Mouse (Mus musculus) frontal cortex, adult (tissue): Measurements from ENCODE around the gene Zfp382.
"Not testable (repeated sequence)": the region's sequence is repeated elsewhere in the genome, so short reads cannot be mapped to it uniquely, and the experiment has no call there.

Source experiments
- ATAC-seq: cut with Nextera tagmentation; 2 replicates; pipeline ENCODE4 v1.9.2; 2017; ENCODE audit warnings: mild to moderate bottlenecking, moderate library complexity, mixed read lengths; ENCODE audit not compliant: low TSS enrichment

Gene Zfp382

GRCm38 (mm10) chr7:30147011-30147410 lies 25.3 kb downstream of the Zfp382 start:
- ATAC-seq, result no peak

GRCm38 (mm10) chr7:30154040-30154439 lies 32.3 kb downstream of the Zfp382 start:
- no peak for ATAC-seq

- ATAC-seq, result no peak
Observed at GRCm38 (mm10) chr7:30155507-30155906, 33.8 kb downstream of the Zfp382 start.

DNA sequence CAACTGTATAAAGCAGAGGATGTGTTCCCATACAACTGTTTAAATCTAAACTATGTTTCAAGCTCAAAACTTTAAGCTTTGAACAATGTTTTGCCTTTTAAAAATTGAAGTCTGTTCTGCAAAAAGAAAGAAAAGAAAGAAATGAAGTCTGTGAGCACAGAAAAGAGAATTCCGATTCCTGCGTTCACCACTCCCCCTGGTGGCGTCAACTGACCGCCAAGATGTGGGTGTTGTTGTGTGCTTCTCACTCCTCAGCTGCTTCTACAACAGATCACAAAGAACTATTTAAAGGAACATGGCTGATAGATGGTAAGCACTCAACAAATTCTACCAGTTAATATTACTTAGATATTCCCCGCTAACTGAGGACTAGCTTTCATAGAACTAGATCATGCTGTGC lies 41.4 kb downstream of the Zfp382 start:
- no peak for ATAC-seq

GRCm38 (mm10) chr7:30164745-30165144 lies 43.0 kb downstream of the Zfp382 start:
- no peak for ATAC-seq

DNA sequence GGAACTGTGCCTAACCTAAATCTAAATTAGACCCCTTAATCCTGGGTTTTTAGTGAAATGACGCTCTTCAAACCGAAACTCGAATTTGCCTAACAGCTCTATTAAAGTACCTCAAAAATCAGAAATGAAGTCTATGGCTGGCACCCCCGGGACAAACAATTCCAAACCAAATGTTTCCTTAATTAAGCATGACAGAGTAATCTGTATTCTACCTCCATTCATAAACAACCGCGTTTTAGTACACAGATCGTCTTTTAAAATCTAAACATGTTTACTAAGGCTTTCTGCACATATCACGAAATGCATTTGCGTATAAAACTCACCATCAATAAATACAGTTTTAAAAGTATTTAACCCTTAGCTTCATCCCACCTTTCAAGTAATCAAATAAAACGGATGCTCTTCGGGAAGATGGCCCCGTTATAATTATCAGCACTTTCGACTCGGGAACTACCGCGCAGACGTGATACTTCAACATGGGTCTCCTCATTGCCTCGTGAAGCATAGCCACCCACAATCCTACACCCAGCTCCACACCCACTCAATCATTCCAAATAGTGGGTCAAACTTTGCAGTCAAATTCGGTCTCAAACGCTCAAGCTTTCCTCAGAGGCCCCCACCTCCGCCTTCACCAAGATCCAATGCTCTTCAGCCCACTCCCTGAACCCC lies 47.3 kb downstream of the Zfp382 start:
- 0 out of 2 replicates have a peak, but pooled peaks have one; percentile 8 for ATAC-seq

DNA sequence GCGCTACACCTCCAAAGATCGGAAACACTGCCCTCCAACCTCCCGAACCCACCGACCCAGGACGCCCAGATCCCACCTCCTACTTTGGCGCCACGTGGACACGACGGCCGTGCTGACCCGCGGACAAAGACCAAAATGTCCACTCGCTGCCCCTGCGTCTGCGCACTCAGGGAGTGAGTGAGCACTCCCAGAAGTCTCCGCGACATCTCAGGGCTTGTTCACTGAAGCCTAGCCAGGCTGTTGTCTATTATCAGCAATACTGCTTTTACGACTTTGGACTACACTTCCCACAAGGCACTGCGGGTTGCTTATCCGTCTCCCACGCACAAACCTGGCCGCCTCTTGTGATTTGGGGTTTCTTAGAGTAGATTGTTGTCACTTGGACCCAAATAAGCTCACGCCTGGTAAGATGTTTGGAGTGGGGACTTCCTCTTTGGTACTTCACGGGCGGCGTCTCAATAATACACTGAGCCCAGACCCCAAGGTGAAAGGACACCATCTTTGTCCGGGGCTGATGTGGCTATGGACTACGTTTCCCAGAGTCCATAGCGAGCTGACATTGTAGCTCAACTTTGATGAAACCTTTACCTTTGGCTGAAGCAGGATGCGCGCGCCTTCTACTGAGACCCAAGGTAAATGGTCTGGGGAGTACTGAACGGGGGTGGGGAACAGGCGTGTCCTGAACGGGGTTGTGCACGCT lies 48.0 kb downstream of the Zfp382 start, which contains the start of gene Zfp146:
Gene Zfp146 (minus strand): TSS at position 168 of the 700 bp plus-strand sequence.
- ATAC-seq, result peak; percentile 98

GRCm38 (mm10) chr7:30170283-30170951 lies 48.7 kb downstream of the Zfp382 start:
- peak; percentile 3; the same call in 1 of the 2 replicates for ATAC-seq

- no peak for ATAC-seq
Observed at GRCm38 (mm10) chr7:30176474-30176873, 54.7 kb downstream of the Zfp382 start.

DNA sequence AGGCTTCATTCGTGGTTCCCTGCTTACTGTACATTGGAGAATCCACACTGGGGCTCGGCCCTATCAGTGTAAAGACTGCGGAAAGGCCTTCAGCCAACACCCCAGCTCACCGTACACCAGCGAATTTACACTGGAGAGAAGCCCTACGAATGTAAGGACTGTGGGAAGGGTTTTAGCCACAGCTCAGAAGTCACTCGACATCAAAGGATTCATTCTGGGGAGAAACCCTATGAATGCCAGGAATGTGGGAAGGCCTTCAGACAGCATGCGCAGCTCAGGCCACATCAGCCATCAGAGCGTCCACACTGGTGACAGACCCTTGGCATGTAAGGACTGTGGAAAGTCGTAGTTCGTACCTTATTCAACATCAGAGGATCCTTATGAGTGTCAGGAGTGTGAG lies 56.5 kb downstream of the Zfp382 start:
- ATAC-seq, result no peak

DNA sequence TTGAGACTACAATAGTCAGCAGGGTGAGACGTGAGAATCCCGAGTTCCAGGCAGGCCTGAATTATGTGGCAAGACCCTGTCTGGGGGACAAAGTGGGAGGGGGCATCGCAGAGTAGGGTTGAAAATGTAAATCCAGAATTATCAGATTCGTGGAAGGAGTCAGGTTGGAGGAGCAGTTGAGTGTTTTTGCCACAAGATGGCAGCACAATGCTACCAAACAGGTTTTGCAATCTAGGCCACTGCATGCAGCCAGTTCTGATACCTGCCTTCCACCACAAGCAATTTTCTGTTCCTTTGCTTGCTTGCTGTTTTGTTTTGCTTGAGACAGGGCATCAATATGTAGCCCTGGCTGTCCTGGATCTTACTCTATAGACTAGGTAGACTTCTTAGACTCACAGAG lies 59.6 kb downstream of the Zfp382 start:
- ATAC-seq, result peak; percentile 81

- not testable (repeated sequence) for ATAC-seq
Observed at GRCm38 (mm10) chr7:30181929-30182328, 60.2 kb downstream of the Zfp382 start.

DNA sequence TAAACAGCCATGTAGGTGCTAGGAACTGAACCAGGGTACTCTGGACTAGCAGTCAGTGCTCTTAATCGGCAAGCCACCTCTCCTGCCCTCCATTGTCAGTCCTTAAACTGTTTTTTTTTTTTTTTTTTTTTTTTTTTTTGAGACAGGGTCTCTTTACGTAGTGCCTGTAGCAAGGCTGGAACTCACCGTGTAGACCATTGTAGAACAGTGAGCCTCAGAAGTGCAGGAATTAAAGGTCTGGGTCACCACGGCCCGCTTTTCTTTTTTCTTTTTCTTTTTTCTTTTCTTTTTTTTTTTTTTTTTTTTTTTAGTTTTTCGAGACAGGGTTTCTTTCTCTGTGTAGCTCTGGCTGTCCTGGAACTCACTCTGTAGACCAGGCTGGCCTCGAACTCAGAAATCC lies 61.4 kb downstream of the Zfp382 start:
- ATAC-seq, result not testable (repeated sequence)

DNA sequence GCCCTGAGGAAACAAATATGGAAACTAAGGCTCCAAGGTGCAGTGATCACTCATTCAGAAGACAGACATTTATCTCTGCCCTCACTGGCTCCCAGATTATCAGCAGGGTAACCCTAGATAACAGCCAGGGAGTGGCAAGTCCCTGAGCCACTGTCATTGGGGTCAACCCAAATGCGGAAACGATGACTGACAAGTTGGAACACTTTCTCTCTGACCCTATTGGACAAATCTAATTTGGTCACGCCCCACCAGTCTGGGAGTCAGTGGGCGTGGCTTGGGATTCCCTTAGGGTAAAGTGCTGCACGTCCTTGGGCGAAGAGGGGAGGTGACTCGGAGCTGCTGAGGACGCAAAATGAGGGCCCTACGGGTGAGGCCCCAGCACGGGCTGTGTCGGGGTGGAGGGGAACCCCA lies 62.1 kb downstream of the Zfp382 start, which contains the start of gene Cox7a1:
Gene Cox7a1 (plus strand): TSS at position 266 of the 411 bp plus-strand sequence.
- ATAC-seq, result no peak; the same call in 1 of the 2 replicates
